In genomic region chr19:3355096-3355495, GRCm38 (mm10) we compare ENCODE assay signal across 11 mouse cellular contexts. TPM values are rescaled to one million over a fixed set of nuclear protein-coding genes. Genes with fewer than 3 reads are reported as not detected.
DNase-seq lines count a peak whose midpoint lies in the region; ATAC-seq and TF ChIP-seq lines count a peak whose summit lies in the region.
"Had no signal": no experiment of that assay in that cellular context is flagged by ENCODE, and none has a peak within 500 bp of the region (broad histone marks: within the 10 kb centered on the region; RNA-seq: fewer than 3 reads in every experiment).

No protein-coding gene starts in this region.

- ATAC-seq in inflammation-experienced regulatory T-cells, adult 6 months: no peak
- no peak for ATAC-seq in granulocyte monocyte progenitor cell, adult 5-6 weeks (replicated peaks; ENCODE audit: poor library complexity, severe bottlenecking)

- H3K4me1 ChIP-seq in cortical plate, adult 2 months (ENCODE audit: control insufficient read depth, insufficient read depth, low read length): 0 out of 2 replicates have a peak, but pooled peaks cover 1% of the 10 kb centered on the region
- H3K4me1 ChIP-seq: limb, embryonic 12.5 days had no signal

- TF ChIP-seq POLR2A in cortical plate, adult 2 months (IDR thresholded peaks at IDR 0.05; ENCODE audit: extremely low read depth, insufficient read depth, low read length): no peak

- no peak overlapping the region for H3K4me3 ChIP-seq in cortical plate, adult 2 months (ENCODE audit: insufficient read depth, low read length)
- H3K4me3 ChIP-seq: limb, embryonic 12.5 days; myocyte had no signal

- 0 out of 2 replicates have a peak, but pooled peaks have one; percentile 0 for TF ChIP-seq CTCF in cortical plate, adult 2 months (IDR thresholded peaks at IDR 0.05; ENCODE audit: extremely low read depth, insufficient read depth, low read length)

- DNase-seq in kidney, adult 9 months: peak; percentile 56
- DNase-seq in kidney, postnatal 14 days: no peak
- DNase-seq in 416B (ENCODE audit: low read depth): peak; percentile 50
- peak; percentile 62 for DNase-seq in A20 (ENCODE audit: low read depth, low spot score)
- DNase-seq in c-Kit-positive CD71-positive TER-119-positive erythroid progenitor cells, embryonic 14.5 days (ENCODE audit: low spot score): no peak

- no peak overlapping the region for H3K27ac ChIP-seq in cortical plate, adult 2 months (ENCODE audit: insufficient read depth, low read length)
- H3K27ac ChIP-seq: limb, embryonic 12.5 days had no signal

RNA-seq across cellular contexts. Expression of gene Cpt1a, which starts 33.0 kb away (rescaled TPM):
- 22.5 and 23.4 TPM in 2 replicates for polyA plus RNA-seq in cortical plate, adult 2 months (2012; rRNA removed)
- polyA plus RNA-seq in inflammation-experienced regulatory T-cells, adult 6 months (2017; shearing (Covaris generic)): 10 to 100 TPM; 19.7 to 29.2 (median 20.9) TPM
- total RNA-seq in granulocyte monocyte progenitor cell, adult 5-6 weeks (2014; fragmentation: Nextera tagmentation): 49.3 and 54.8 TPM in 2 replicates
- 31.6 and 36.8 TPM in 2 replicates for total RNA-seq in granulocyte monocyte progenitor cell, adult 5-6 weeks (2017)

RNA-seq across cellular contexts. Expression of gene Tesmin, which starts 33.6 kb away (rescaled TPM):
- 0.15 TPM in 2 replicates for polyA plus RNA-seq in cortical plate, adult 2 months (2012; rRNA removed)
- not detected for polyA plus RNA-seq in inflammation-experienced regulatory T-cells, adult 6 months (2017; shearing (Covaris generic))
- 0.71 and 0.96 TPM in 2 replicates for total RNA-seq in granulocyte monocyte progenitor cell, adult 5-6 weeks (2014; fragmentation: Nextera tagmentation)
- 0.88 and 1.1 TPM in 2 replicates for total RNA-seq in granulocyte monocyte progenitor cell, adult 5-6 weeks (2017)

RNA-seq across cellular contexts. Expression of gene Gal, which starts 59.2 kb away (rescaled TPM):
- 0.34 and 0.48 TPM in 2 replicates for polyA plus RNA-seq in cortical plate, adult 2 months (2012; rRNA removed)
- polyA plus RNA-seq in inflammation-experienced regulatory T-cells, adult 6 months (2017; shearing (Covaris generic)): 10 to 100 TPM in 1 of 3 experiments, 1 to 10 TPM in 1, under 1 TPM in 1; 0.74 to 15.2 (median 1.3) TPM
- total RNA-seq in granulocyte monocyte progenitor cell, adult 5-6 weeks (2014; fragmentation: Nextera tagmentation): not detected in 2 replicates
- not detected in 2 replicates for total RNA-seq in granulocyte monocyte progenitor cell, adult 5-6 weeks (2017)
- total RNA-seq: common myeloid progenitor, adult 5-6 weeks had no signal
- polyA plus RNA-seq: myocyte had no signal

Comparison
In these comparisons a context has a peak if more than half of its experiments do, and no peak if none do; other contexts are left out.
1. DNase-seq: peak in kidney, adult 9 months (single experiment), 416B (single experiment) and A20 (single experiment); none in kidney, postnatal 14 days (single experiment) and c-Kit-positive CD71-positive TER-119-positive erythroid progenitor cells, embryonic 14.5 days (single experiment).